Mouse (Mus musculus) thymus, adult 2 months (tissue): ENCODE measurements around the gene Vdac2. TPM values are rescaled to one million over a fixed set of nuclear protein-coding genes. Genes with fewer than 3 reads are reported as not detected.

ENCODE experiments used
- DNase-seq: peaks from one replicate; pipeline ENCODE4 v3.0.0; 2021
- H3K27ac ChIP-seq: fragments of 200-500 bp; 2 replicates; pipeline ENCODE4 v1.5.1; 2012; ENCODE audit warnings: low read length, control low read depth; ENCODE audit not compliant: control insufficient read depth, insufficient read depth
- H3K27me3 ChIP-seq: fragments of 200-500 bp; 2 replicates; pipeline ENCODE4 v1.6.1; 2012; ENCODE audit warnings: mild to moderate bottlenecking, low read length, moderate library complexity, mixed read lengths; ENCODE audit not compliant: control insufficient read depth, insufficient read depth
- H3K36me3 ChIP-seq: fragments of 200-500 bp; 2 replicates; pipeline ENCODE4 v1.6.1; 2012; ENCODE audit warnings: mild to moderate bottlenecking, low read length, moderate library complexity; ENCODE audit not compliant: control insufficient read depth, insufficient read depth
- H3K4me1 ChIP-seq: fragments of 200-500 bp; replicated peaks from 2 replicates; pipeline ENCODE4 v1.6.1; 2012; ENCODE audit warnings: low read length; ENCODE audit not compliant: control insufficient read depth, insufficient read depth
- H3K4me3 ChIP-seq: fragments of 200-500 bp; 2 replicates; pipeline ENCODE4 v1.5.1; 2012; ENCODE audit warnings: mild to moderate bottlenecking, low read length, control low read depth, moderate library complexity; ENCODE audit not compliant: control insufficient read depth, insufficient read depth
- CTCF ChIP-seq: fragments of 200-500 bp; IDR thresholded peaks from 2 replicates; pipeline ENCODE4 v1.5.1; 2012; ENCODE audit warnings: mild to moderate bottlenecking, control low read depth, low read length, moderate library complexity, borderline replicate concordance; ENCODE audit not compliant: control insufficient read depth, poor library complexity, insufficient read depth; ENCODE audit errors: extremely low read depth
- POLR2A ChIP-seq: fragments of 200-500 bp; IDR thresholded peaks from 2 replicates; pipeline ENCODE4 v1.6.1; 2012; ENCODE audit warnings: mild to moderate bottlenecking, low read length, control low read depth, moderate library complexity; ENCODE audit not compliant: control insufficient read depth, poor library complexity, insufficient read depth; ENCODE audit errors: extremely low read depth
- WGBS: fragments of 180-500 bp; shearing (Covaris S2); methylation state at CpG from one replicate; pipeline ENCODE4 v1.1.7; 2018; 5-methylcytosine and 5-hydroxymethylcytosine counted together
- polyA plus RNA-seq: library from polyadenylated mRNA; depleted of rRNA; stranded (reverse); fragments of >200 nt; gene quantifications from 2 replicates; pipeline ENCODE4 v1.2.3, GENCODE M21; 2012; rRNA removed

The Vdac2 gene
- polyA plus RNA-seq, 1 experiment: 109 TPM

DNA sequence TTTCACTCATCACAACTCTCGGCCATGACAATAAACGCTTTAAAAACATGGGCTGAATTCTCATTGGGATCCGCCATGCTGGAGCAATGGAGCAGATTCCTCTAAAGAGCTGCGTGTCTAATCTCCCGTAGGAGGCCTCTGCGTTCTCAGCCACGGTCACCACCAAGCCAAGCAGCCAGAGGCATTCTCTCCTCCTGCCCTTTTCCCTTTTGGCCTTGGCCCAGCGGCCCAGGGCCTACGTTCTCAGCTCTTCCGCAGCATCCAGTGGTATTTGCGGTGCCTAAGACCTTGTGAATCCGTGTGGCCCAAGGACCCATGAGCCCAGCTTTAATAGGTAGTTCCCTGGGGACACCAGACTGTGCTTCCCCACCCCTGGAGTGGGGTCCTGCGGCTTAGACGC, 31.8 kb downstream of the Vdac2 start:
- no peaks in the 10 kb centered on the region for H3K27me3 ChIP-seq
- H3K4me1 ChIP-seq: peaks cover 7% of the 10 kb centered on the region
- no peak for DNase-seq
- no peak overlapping the region for H3K27ac ChIP-seq
- WGBS: 96% methylated on average over 14 of the region's 14 CpGs
- H3K4me3 ChIP-seq: no peak overlapping the region
- TF ChIP-seq POLR2A (no peak), CTCF (no peak)
- H3K36me3 ChIP-seq: no peaks in the 10 kb centered on the region

DNA sequence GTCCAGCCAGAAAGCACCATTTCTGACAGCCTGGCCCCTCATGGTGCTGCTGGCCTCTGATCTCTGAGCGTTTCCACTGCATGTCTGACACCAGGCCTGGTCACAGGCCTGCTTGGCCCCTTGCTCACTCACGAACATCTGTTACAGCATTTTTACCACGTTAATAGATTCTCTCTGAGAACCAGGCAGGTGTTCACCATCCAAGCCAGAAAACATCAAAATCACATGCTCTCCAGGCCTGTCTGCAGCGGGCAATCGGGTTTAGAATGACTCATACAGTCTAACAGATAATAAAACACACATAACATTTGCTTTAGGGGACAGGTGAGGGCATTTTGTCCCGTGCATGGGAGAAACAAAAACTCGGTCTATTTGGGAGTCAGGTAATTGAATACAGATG, 41.3 kb downstream of the Vdac2 start:
- DNase-seq: no peak
- Histone ChIP-seq H3K27ac (no peak overlapping the region), H3K27me3 (no peaks in the 10 kb centered on the region), H3K36me3 (no peaks in the 10 kb centered on the region), H3K4me1 (no peaks in the 10 kb centered on the region), H3K4me3 (no peak overlapping the region)
- TF ChIP-seq CTCF (no peak), POLR2A (no peak)
- 80% methylated on average over 7 of the region's 7 CpGs for WGBS

DNA sequence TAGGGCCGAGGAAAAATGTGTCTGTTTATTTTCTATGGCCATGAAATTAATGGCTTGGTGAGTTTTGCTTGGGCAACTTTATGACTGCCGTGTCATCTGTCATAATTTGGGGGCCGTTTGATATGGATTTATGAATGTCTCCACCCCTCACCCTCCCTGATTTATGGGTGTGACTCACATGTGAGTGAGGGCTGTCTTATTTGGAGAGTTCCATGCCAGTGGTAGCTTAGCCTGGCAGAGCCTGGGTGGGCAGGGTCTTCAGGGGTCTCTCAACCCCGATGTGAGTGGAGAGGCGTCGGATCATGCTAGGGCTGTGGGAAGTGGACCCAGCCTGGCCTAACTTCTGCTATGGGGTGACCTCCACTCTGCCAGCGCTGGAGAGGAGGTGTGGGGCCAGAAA, 41.8 kb downstream of the Vdac2 start:
- Histone ChIP-seq H3K4me1 (no peaks in the 10 kb centered on the region), H3K27me3 (no peaks in the 10 kb centered on the region), H3K27ac (no peak overlapping the region), H3K36me3 (no peaks in the 10 kb centered on the region), H3K4me3 (no peak overlapping the region)
- no peak for DNase-seq
- WGBS: 95% methylated on average over 7 of the region's 7 CpGs
- TF ChIP-seq CTCF (no peak), POLR2A (no peak)

DNA sequence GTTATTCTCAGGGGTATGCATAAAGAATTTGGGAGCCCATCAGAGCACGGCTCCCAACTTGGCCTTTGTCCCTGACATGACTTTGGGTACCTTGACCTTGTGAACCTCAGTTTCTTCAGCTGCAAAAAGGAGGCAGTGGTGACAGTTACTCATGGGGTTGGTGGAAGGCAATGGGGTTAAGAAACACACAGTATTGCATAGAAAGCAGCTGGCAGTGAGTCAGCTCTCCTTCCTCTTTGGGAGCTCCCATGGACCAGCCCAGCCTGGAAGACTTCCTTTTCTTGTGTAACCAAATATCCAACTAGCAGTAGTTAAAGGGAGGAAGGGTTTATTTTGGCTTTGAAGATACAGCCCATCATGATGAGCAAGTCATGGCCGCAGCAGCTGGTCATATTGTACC, 65.4 kb downstream of the Vdac2 start:
- DNase-seq: no peak
- no peak for TF ChIP-seq POLR2A
- TF ChIP-seq CTCF: no peak
- WGBS: 83% methylated on average over 2 of the region's 2 CpGs
- Histone ChIP-seq H3K27me3 (no peaks in the 10 kb centered on the region), H3K36me3 (no peaks in the 10 kb centered on the region), H3K27ac (no peak overlapping the region), H3K4me1 (no peaks in the 10 kb centered on the region), H3K4me3 (no peak overlapping the region)

DNA sequence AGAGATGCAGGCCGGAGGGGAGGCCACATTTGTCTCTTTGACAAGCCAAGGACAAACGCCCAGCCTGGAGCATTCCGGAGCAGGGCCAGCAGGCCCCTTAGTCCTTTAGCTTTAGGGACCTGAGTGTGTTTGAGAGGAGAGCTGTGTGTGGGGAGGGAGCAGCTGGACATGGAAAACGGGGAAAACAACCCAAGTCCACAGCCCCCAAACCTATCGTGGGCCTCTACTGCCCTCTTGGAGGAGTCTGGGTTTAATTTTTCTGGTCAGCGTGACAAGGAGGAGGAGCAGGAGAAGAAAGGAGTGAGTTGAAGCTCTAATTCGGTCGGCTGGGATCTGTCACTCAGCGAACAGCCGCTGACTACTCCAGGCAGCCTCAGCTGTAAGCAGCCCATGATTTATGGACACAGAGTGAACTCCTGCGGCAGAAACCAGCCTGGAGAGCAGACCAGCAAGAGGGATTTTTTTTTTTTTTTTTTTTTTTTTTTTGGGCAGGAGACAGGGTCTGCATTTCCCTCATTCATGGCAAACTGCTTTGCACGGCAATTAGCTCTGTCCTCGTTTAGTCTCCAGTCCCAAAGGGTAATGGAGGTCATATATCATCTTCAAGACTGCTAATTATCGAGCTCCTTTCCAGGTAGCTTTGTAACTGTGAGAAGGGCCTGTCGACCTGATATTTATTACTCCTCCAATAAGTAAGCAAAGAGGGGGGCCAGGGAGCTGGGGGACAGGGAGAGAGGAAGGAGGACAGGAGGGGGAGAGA, 66.7 kb downstream of the Vdac2 start:
- H3K36me3 ChIP-seq: no peaks in the 10 kb centered on the region
- H3K27ac ChIP-seq: no peak overlapping the region
- WGBS: 53% methylated on average over 15 of the region's 15 CpGs
- H3K4me3 ChIP-seq: no peak overlapping the region
- TF ChIP-seq POLR2A (no peak), CTCF (no peak)
- no peak for DNase-seq
- no peaks in the 10 kb centered on the region for H3K4me1 ChIP-seq
- no peaks in the 10 kb centered on the region for H3K27me3 ChIP-seq

DNA sequence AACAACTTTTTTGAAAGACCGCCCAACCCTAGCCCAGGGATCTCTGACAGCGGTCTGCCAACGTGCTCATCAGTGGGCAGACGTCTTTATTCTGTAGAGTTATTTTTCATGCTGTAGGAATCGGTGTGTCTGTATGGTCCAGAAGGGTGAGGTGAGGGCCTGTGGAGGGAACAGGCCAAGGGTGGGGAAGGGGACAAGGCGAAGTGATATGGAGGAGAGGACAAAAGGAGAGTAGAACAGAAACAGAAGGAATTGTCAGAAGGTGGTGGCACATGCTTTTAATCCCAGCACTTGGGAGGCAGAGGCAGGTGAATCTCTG, 67.3 kb downstream of the Vdac2 start:
- WGBS: 98% methylated on average over 6 of the region's 6 CpGs
- no peak overlapping the region for H3K4me3 ChIP-seq
- TF ChIP-seq POLR2A (no peak), CTCF (no peak)

More for the DNA sequence above, 67.3 kb downstream of the Vdac2 start:
- H3K4me1 ChIP-seq: no peaks in the 10 kb centered on the region
- H3K27ac ChIP-seq: no peak overlapping the region
- H3K36me3 ChIP-seq: no peaks in the 10 kb centered on the region
- H3K27me3 ChIP-seq: no peaks in the 10 kb centered on the region
- no peak for DNase-seq

Other genes with a start within 250 kb of the Vdac2 start
- 0.24 TPM in 1 of 2 replicates, not detected in the other for gene Dupd1, start 110.7 kb upstream of the Vdac2 start, polyA plus RNA-seq
- gene Samd8, start 74.7 kb upstream of the Vdac2 start, polyA plus RNA-seq: 12.1 and 13.3 TPM in 2 replicates
- 0.20 and 0.75 TPM in 2 replicates for gene Dusp13, start 74.1 kb upstream of the Vdac2 start, polyA plus RNA-seq
- gene Comtd1, start 23.7 kb downstream of the Vdac2 start, polyA plus RNA-seq: 18.3 and 19.9 TPM in 2 replicates
- 8.1 and 8.4 TPM in 2 replicates for gene Zfp503, start 164.4 kb downstream of the Vdac2 start, polyA plus RNA-seq
- 0.51 and 0.68 TPM in 2 replicates for gene Lrmda, start 194.5 kb downstream of the Vdac2 start, polyA plus RNA-seq